Mouse (Mus musculus) adrenal gland, postnatal 4 days (tissue): Measurements from ENCODE around the gene Sez6l2. TPM values are rescaled to one million over a fixed set of nuclear protein-coding genes. Genes with fewer than 3 reads are reported as not detected.
A peak's percentile ranks its signal among the peaks of the same experiment; 100 is the strongest.

ENCODE experiments used
- DNase-seq, 2 experiments: peaks; one replicate each; pipeline ENCODE4 v3.0.0; 2021 to 2022; ENCODE audit warnings: low spot score in 2 of 2, mixed read lengths in 2 of 2
- total RNA-seq, 2 experiments: library from RNA; stranded (reverse); gene quantifications; 2 replicates each; pipeline ENCODE4 v1.2.3; 2021

The Sez6l2 gene
- total RNA-seq, 2 experiments from 2014 or later: 97.6 to 97.9 TPM

GRCm38 (mm10) chr7:126955125-126955524 lies 4.8 kb downstream of the Sez6l2 start:
- DNase-seq: no peak

DNA sequence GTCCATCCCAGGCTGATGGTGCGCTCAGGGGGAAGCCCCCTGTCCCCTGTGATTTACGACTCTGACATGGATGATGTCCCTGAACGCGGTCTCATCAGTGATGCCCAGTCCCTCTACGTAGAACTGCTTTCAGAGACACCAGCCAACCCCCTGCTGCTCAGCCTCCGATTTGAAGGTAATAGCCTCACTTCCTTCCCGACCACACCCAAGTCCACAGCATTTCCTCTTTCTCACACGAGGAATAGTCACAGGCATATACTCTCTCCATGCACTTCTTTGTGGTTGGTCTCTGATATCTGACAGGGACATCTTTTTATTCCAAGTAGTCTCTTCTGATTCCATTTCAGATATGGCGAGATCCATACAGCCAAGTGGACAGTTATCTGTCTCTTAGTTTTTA lies 9.4 kb downstream of the Sez6l2 start:
- DNase-seq: no peak

DNA sequence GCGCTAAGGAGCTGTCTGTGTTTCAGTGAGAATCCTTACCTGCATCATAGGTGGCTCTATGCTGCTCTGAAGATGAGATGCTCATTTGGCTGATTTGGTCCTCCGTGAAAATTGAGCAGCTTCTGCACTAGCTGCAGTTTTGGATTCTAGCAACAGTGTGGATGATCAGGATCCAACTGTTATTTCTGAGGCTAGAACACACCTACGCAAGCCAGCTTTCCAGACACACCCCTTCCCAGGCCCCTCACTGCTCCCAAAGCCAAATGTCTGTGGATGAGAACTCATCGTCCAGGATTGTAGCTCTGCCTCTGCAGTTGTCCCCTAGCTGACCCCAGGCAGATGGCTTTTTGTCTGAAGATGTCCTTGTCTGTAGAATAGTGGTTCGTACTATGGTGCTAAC lies 10.7 kb downstream of the Sez6l2 start:
- no peak for DNase-seq

DNA sequence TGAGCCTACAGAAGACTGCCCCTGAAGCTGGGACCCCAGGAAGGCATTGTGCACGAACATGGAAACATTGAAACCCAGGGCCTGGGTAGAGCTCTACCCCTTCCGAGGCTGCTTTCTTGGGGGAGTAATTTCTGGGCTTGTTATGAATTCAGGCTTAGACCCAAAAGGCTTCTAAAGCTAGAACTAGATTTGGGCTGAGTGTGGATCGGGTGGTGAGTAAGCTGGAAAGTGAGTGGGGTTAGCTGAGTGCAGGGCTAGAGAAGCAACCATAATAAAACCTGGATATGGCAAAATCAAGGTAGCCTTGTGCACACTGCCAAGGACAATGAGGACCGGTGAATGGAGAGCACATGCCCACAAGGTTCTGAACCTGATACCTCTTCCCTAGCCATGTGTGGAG lies 11.6 kb downstream of the Sez6l2 start:
- no peak for DNase-seq

GRCm38 (mm10) chr7:126963548-126964286 lies 13.4 kb downstream of the Sez6l2 start:
- no peak for DNase-seq

DNA sequence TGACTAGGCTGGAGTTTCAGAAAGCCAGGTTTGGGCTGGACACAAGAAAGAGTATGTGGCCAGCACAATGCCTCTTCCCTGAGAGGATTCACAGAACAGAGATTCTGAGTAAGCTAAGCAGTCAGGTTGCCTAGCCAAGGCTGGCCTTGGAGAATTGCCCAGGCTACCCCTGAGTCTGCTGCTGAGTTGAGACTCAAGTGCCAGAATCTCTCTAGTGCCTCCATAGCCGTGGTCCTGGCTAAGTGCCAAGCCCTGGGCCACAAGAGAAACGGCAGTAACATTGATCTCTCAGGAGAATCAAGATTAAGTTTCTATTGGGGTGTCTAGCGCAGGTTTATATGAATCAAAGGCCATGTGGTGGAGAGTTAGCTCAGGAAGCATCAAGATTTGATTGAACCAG lies 15.2 kb downstream of the Sez6l2 start:
- no peak for DNase-seq

DNA sequence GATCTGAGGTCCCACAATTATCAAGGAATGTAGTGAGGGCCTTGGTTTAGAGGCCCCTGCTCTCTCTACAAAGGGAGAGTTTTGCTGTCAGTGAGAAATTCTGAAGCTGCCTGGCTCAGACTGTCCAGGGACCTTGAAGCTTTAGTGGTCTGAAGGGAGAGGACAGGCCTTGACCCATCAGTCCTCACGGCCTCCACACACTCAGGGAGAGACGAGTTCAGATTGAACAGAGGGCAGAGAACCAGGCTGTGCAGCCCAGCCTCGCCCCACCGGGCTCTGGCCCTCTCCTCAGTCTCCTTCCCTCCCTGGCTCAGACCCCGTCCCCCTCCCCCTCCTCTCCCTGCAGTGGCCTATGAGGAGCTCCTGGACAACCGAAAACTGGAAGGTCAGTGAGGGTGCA lies 17.0 kb downstream of the Sez6l2 start:
- DNase-seq: no peak

- no peak for DNase-seq
Observed at GRCm38 (mm10) chr7:126975493-126975892, 25.1 kb downstream of the Sez6l2 start.

DNA sequence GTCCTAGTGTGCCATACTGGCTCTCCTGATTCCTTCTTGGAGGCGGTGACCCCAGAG lies 25.4 kb downstream of the Sez6l2 start, which contains the start of gene Cdipt:
TSS of gene Cdipt (plus strand) at position 22 of the 57 bp plus-strand sequence.
- DNase-seq: no peak

DNA sequence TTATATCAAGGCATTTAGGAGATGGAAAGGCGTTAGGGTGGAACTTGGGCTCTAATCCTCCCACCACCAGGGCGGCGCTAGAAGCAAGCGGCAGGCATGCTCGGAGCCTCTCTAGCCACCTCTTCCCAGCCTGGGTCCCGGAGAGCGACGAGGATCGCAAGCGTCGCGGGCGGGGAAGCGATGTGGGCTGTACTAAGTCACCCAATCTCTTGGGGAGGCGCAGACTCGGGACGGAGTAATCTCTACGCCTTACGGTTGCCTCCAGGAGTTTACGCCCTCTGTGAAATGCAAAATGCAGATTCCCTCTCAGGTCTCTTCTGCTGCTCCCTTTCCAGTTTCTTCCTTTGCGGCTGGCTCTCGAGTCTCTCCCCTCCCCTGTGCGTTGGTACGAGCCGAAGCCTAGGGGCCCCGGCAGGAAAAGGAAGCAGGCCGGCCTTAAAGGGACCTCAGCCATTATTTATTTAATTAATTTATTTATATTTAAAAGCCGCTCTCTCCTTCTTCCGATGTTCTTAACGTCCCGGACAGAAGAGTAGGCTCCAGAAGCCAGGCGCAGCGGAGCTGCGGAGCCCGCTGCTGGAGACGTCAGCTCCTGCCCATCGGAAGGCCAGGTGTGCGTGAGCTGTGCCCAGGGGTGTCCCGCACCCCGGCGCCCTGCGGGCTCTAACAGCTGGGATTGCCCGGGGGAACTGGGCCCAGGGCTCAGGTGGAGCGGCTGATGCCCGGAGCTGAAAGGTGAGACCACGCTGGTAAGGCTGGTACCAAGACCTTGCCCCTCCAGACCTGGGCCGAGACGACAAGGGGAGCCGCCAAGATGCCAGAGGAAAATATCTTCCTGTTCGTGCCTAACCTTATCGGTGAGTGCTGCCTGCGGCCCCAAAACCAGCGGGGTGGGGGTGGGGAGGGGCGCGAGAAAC lies 25.8 kb downstream of the Sez6l2 start, which contains the start of gene Cdiptos:
TSS of gene Cdiptos (minus strand) at position 149 of the 917 bp plus-strand sequence.
- DNase-seq: peak; percentile 91 to 96

DNA sequence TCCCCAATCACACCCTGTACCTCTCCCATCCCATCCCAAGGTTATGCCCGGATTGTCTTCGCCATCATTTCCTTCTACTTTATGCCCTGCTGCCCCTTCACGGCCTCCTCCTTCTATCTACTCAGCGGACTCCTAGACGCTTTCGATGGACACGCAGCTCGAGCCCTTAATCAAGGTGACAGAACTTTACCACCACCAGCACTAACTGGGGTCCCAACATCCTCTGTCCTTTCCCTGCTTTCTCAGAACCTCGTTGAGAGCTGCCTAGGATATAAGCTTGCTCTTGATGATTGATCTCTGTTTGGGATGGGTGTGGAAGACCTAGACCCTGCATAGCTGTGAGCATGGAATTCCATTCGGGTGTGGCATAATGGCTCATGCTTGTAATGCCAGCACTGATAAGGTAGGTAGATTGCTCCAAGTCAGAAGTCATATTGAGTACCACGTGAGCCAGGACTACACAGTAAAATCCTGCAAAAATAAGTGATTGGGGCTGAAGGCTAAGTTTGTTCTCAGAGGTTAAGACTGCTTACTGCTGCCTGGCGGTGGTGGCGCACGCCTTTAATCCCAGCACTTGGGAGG lies 26.6 kb downstream of the Sez6l2 start:
- no peak for DNase-seq

- DNase-seq: no peak
Observed at GRCm38 (mm10) chr7:126978841-126979240, 28.5 kb downstream of the Sez6l2 start.

- no peak for DNase-seq
Observed at GRCm38 (mm10) chr7:126981601-126982000, 31.2 kb downstream of the Sez6l2 start.

DNA sequence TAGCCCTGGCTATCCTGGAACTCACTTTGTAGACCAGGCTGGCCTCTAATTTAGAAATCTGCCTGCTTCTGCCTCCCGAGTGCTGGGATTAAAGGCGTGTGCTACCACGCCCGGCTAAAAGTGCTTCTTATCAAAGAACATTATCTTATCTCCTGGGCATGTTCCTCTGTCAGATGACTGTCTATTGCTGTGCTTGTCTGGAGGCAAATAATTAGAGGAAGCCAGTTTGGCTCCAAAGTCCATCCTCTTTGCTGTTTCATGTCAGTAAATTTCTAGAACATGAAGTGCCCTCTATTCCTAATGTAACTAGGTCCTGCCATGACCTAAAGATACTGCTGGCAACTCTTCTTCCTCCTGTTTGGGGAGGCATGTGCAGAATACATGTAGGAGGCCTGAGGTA lies 31.7 kb downstream of the Sez6l2 start:
- DNase-seq: no peak

DNA sequence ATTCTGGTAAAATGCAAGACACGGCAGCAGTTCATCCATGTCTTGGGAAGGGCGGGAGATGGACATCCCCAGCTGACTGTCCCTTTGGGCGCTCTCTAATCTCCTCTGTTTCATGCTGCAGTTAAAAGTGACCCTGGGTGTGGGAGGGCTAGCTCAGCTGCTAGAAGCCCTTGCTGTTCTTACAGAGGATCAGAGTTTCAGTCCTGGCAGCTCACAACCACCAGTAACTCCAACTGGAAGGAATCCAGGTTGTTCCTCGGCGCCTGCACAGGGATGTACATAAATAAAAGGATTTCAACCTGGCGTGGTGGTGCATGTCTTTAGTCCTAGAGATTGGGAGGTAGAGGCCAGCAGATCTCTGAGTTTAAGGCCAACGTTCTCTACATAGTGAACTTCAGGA lies 32.8 kb downstream of the Sez6l2 start:
- no peak for DNase-seq

GRCm38 (mm10) chr7:126984667-126985444 lies 34.5 kb downstream of the Sez6l2 start:
- DNase-seq: no peak

DNA sequence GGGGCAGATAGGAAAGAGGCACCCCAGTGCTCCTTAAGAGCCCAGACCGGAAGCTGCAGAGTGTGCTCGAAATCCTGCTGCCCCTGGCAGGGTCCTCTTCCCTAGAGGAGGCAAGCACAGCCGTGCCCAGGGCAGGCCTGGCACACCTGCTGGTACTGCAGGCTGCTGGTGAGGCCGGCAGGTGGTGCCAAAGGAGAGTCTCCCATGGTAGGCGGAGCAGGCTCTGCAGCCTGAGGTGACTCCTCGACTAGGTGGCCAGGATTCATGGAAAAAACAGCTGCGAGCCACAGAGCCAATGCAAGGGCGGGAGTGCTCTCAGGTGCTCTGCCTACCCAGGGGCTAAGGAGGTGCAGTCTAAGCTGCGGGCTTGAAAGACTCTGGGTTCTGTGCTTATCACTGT lies 36.0 kb downstream of the Sez6l2 start:
- no peak for DNase-seq

DNA sequence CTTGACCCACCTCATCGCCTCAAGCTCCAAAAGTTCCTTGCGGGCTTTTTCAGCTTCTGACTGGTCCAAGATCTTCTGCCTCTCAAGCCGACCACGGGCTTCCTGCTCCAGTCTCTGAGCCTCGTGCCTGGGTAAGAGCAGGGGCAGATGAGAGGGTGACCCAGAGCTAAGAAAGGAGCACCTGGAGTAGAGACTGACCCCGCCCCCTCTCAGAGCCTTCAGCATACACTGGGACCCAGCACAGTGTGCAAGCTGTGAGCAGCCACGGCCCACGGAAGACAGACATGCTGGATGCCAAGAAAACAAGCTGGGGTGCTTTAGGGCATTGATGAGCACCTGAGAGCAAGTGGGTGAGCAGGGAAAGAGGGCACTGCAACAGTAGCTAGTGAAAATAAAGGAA lies 38.5 kb downstream of the Sez6l2 start:
- DNase-seq: no peak

- DNase-seq: no peak
Observed at GRCm38 (mm10) chr7:126996449-126996848, 46.1 kb downstream of the Sez6l2 start.

DNA sequence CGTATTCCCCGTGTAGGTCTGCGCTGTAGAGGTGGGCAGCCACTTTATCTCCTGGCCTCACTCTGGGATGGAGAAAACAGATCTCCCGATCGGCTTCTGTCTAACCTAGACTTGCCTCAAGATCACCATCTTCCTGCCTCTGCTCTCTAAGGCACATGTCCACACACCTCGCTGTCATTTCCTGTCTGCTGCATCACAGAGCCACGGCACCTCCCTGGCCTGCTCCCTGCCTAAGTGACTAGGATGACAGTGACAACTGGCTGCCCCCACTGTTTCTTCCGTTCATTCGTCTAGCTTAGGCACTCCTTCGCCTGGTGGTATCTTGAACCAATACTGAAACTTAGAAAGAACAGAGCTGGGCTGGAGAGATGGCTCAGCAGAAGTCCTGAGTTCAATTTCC lies 49.2 kb downstream of the Sez6l2 start:
- DNase-seq: no peak

DNA sequence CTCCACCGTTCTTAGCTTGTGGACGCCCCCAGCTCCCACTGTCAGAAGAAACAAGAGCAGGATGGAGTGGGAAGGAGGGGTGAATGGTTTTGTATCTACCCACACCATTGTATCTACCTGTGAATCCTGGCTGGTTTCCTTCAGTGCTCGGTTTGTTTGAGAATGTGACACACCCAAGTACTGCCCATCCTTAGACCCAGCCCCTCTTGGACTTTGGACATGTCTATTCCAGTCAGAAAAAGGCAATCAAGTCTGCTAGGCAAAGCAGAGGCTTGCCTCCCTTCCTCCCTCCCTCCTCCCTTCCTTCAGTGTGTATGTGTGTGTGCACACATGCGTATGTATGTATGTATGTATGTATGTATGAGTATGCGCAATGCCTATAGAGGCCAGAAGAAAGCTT lies 53.3 kb downstream of the Sez6l2 start:
- DNase-seq: no peak
